Mouse (Mus musculus): Measurements from ENCODE around the gene Fat3.

DNA sequence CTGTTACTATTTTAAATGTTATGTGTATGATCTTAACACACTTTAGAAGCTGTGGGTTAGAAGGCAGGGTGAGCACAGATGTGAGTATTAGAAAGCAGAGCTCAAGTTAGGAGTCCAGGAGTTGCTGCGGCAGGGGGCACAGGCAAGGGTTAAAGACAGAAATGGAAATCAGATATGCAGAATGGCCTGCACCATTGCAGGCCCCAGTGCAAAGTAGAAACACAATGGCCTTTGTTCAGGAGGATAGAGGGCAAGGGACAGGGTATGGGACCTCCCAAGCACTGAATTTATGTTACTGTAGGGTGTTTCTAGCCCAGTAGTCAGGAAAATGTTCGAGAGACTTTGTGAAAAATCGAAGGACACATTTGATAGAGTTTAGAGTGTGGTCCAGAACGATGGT, 269.5 kb downstream of the Fat3 start:
- TF ChIP-seq CTCF (IDR thresholded peaks at IDR 0.05; ENCODE audit: low read depth) = no peak
- no peak for TF ChIP-seq EP300 (optimal IDR thresholded peaks at IDR 0.05)
